Mouse (Mus musculus): Measurements from ENCODE around the gene Scp2d1. TPM values are rescaled to one million over a fixed set of nuclear protein-coding genes. Genes with fewer than 3 reads are reported as not detected.
"Not testable (repeated sequence)": the region's sequence is repeated elsewhere in the genome, so short reads cannot be mapped to it uniquely, and the experiment has no call there.

Gene Scp2d1
- polyA plus RNA-seq (2016; fragmentation: Nextera tagmentation; extraction: Ambion mirVana): not detected in 2 replicates

DNA sequence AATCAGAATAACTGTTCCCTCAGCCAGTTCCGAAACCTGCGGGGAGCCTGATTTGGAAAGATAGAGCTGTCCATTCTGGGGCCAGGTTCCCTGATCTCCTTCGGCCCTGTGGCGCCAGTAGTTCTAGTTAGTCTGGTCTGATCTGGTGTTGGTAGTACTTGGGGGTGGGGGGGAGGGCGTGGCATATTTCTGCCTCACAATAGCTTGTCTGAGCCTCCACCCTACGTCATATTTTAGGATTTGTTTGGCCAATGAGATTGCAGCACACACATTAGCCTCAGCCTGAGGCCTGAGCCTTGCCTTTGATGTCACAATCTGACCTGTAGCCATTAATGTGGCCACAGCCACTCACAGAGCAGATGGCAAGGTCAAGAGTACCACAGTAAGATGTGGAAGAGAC, at the start of gene Scp2d1:
Gene Scp2d1, plus strand, starts transcription at position 301 of the 400 bp plus-strand sequence.
- WGBS: 86% methylated on average over 6 of the region's 6 CpGs
- H3K4me3 ChIP-seq; H3K4me1 ChIP-seq; DNase-seq (ENCODE audit: extremely low spot score, low spot score); H3K27me3 ChIP-seq (ENCODE audit: poor library complexity, severe bottlenecking); H3K9me3 ChIP-seq; H3K36me3 ChIP-seq (replicated peaks); H3K27ac ChIP-seq: not testable (repeated sequence)

DNA sequence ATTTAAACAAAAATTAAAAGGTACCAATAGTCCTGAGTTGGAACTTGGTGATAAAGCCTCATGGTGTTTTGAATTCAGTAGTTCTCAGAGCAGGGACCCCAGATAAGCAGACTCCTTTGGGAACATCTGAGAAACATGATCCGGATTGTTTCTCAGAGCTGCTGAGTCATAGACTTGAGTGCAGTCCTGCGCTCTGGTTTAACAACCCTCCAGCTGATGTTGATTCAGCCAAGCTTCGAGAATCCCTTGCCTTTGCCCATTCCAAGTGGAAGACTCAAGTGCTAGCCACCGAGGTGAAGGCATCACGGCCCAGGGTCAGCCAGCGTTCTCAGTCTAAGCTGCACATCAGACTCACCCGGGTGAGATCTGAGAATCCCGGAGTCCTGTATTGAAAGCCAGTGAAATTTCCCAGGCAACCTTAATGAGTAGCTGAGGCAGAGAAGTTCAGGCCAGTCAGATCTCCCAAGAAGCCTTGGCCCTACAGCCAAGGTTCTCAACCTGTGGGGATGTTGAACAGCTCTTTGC, 48.8 kb upstream of the Scp2d1 start:
- 88% methylated on average over 8 of the region's 8 CpGs for WGBS
- DNase-seq (ENCODE audit: extremely low spot score, low spot score): no peak
- Histone ChIP-seq H3K27ac (no peak overlapping the region), H3K9me3 (no peaks in the 10 kb centered on the region), H3K36me3 (replicated peaks) (no peaks in the 10 kb centered on the region), H3K4me3 (no peak overlapping the region), H3K27me3 (ENCODE audit: poor library complexity, severe bottlenecking) (no peaks in the 10 kb centered on the region), H3K4me1 (no peaks in the 10 kb centered on the region)

DNA sequence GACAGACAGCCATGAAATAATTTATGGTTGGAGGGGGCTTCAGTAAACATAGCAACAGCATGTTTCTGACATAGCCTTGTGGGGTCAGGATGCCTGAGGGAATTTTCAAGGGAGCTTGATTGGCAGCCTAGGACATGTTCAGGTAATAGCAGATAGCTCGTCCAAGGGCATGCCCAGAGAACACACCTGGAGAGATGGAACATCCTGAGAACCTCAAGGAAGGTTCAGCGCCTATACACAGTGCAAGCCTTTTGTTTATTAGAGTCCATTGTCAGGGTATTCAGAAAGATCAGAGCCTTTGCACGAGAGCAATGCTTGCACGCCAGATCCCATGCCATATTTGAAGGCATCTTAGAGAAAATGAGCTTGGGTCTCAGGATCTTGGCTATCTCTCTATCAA, 47.8 kb upstream of the Scp2d1 start:
- no peak overlapping the region for H3K27ac ChIP-seq
- H3K9me3 ChIP-seq: no peaks in the 10 kb centered on the region
- H3K27me3 ChIP-seq (ENCODE audit: poor library complexity, severe bottlenecking): no peaks in the 10 kb centered on the region
- WGBS: 90% methylated on average over 4 of the region's 4 CpGs
- H3K36me3 ChIP-seq (replicated peaks): no peaks in the 10 kb centered on the region
- no peak overlapping the region for H3K4me3 ChIP-seq
- no peak for DNase-seq (ENCODE audit: extremely low spot score, low spot score)
- no peaks in the 10 kb centered on the region for H3K4me1 ChIP-seq

DNA sequence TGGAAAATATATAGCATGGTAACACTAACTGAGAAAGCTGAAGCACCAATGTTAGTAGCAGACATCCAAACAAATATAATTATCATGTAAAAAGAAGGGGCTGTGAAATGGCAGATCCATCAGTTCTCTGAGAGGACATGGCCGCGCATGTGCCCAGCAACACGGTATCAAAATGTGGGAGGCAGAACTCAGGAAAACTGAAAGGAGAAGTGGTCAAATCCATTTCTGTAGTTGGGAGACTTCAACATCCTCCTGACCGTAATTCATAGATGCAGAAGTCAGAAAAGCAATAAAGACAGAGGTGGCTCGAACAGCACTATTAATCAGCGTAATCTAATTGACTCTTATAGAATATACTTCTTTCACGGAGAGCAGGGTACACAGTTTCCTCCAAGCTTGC, 44.2 kb upstream of the Scp2d1 start:
- no peaks in the 10 kb centered on the region for H3K36me3 ChIP-seq (replicated peaks)
- H3K4me1 ChIP-seq: no peaks in the 10 kb centered on the region
- H3K4me3 ChIP-seq: no peak overlapping the region
- WGBS: 94% methylated on average over 7 of the region's 7 CpGs
- H3K27ac ChIP-seq: no peak overlapping the region
- H3K27me3 ChIP-seq (ENCODE audit: poor library complexity, severe bottlenecking): no peaks in the 10 kb centered on the region
- no peaks in the 10 kb centered on the region for H3K9me3 ChIP-seq
- DNase-seq (ENCODE audit: extremely low spot score, low spot score): no peak

DNA sequence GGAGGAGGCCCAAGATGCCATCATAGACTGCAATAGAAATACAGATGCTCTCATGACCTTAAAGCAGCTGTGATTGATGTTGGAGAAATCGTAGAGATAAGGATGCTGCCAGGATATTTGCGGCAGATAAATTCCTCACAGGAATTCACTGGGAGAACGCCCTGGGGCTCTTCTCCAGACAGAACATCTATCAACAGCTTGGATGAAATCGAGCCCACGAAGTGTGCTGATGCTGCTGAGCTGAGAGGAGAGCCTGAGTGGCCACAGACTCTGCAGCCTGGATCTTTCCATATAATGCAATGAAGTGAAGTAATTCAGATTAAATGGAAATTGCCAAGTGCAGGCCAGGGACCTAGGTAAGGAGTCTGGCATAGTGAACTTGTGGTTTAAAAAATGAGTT, 42.7 kb upstream of the Scp2d1 start:
- H3K9me3 ChIP-seq: no peaks in the 10 kb centered on the region
- H3K36me3 ChIP-seq (replicated peaks): no peaks in the 10 kb centered on the region
- H3K27me3 ChIP-seq (ENCODE audit: poor library complexity, severe bottlenecking): no peaks in the 10 kb centered on the region
- no peak overlapping the region for H3K4me3 ChIP-seq
- DNase-seq (ENCODE audit: extremely low spot score, low spot score): no peak
- no peaks in the 10 kb centered on the region for H3K4me1 ChIP-seq
- 73% methylated on average over 5 of the region's 5 CpGs for WGBS
- H3K27ac ChIP-seq: no peak overlapping the region

DNA sequence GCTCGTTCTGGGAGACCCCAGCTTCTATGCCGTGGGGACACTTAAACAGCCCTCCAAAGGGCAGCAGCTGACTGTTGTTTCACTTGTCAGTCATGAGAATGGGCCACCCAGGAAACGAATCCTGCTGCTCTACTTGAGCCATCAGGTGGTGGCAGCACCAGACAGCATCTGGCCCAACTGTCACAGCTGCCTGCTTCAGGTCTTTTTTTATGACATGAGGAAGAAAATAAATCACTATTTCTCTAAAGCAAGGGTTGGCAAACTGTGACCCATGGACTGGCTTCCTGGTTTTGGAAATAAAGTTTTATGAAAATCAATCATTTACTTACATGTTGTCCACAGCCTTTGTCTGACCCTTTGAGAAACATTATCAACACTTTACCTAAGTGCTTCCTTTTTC, 41.6 kb upstream of the Scp2d1 start:
- Histone ChIP-seq H3K27ac (no peak overlapping the region), H3K4me1 (no peaks in the 10 kb centered on the region), H3K9me3 (no peaks in the 10 kb centered on the region), H3K36me3 (replicated peaks) (no peaks in the 10 kb centered on the region), H3K4me3 (no peak overlapping the region), H3K27me3 (ENCODE audit: poor library complexity, severe bottlenecking) (no peaks in the 10 kb centered on the region)
- DNase-seq (ENCODE audit: extremely low spot score, low spot score): no peak
- 75% methylated on average over 3 of the region's 3 CpGs for WGBS

DNA sequence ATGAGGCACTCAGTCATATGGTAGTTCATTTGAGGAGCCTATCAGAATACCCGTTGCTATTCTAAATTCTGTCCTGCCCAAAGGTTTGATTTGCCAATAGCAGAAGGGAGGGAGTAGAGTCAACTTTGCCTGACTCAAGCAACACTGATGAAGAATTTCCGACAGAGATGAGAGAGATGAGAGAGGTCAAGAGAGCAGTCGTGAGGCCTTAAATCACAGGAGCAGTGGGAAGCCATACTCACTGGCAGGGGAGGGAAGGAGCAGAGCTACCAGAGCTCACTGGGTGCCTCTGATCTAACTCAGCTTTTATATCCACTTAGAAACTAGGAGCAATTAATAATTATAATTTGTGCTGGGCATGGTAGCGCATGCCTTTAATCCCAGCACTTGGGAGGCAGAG, 41.0 kb upstream of the Scp2d1 start:
- Histone ChIP-seq H3K36me3 (replicated peaks) (no peaks in the 10 kb centered on the region), H3K9me3 (no peaks in the 10 kb centered on the region), H3K4me1 (no peaks in the 10 kb centered on the region), H3K27ac (no peak overlapping the region), H3K4me3 (no peak overlapping the region), H3K27me3 (ENCODE audit: poor library complexity, severe bottlenecking) (no peaks in the 10 kb centered on the region)
- WGBS: 85% methylated on average over 4 of the region's 4 CpGs
- DNase-seq (ENCODE audit: extremely low spot score, low spot score): no peak

DNA sequence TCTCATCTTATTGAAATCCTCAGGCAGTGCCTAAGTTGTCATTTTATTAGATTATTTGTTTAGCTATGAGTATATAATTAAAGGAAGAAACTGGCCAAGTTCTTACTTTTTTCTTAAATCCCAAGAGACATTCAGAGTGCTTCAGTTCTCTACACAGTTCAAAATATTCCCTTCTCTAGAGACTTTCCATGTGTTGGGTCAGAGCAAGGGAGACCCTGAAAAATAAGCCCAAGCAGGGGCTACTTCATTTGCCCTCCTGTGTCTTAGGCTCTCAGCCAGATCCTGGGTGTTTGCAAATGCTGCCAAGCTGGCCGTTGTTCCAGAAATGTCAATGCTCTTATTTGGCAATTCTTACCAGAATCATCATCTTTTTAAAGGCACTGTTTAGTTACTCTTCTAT, 40.3 kb upstream of the Scp2d1 start:
- Histone ChIP-seq H3K9me3 (no peaks in the 10 kb centered on the region), H3K4me3 (no peak overlapping the region), H3K27ac (no peak overlapping the region), H3K27me3 (ENCODE audit: poor library complexity, severe bottlenecking) (no peaks in the 10 kb centered on the region), H3K4me1 (no peaks in the 10 kb centered on the region), H3K36me3 (replicated peaks) (no peaks in the 10 kb centered on the region)
- no peak for DNase-seq (ENCODE audit: extremely low spot score, low spot score)
- WGBS: 94% methylated on average over 1 of the region's 1 CpGs

DNA sequence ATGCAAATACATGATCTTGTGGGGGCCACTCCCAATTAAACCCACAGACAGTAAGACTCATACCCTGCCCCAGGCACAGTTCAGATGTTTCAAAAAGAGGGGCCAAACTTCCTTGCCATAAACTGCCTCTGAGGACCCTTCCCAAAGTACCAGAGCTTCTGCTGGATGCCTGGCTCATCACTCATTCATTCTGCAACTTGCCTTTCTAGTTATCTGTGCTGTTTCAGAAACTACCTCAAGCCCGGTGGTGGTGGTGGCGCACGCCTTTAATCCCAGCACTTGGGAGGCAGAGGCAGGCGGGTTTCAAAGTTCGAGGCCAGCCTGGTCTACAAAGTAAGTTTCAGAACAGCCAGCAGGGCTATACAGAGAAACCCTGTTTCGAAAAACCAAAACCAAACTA, 39.6 kb upstream of the Scp2d1 start:
- Histone ChIP-seq H3K4me1 (no peaks in the 10 kb centered on the region), H3K27me3 (ENCODE audit: poor library complexity, severe bottlenecking) (no peaks in the 10 kb centered on the region), H3K4me3 (no peak overlapping the region), H3K27ac (no peak overlapping the region), H3K36me3 (replicated peaks) (no peaks in the 10 kb centered on the region), H3K9me3 (no peaks in the 10 kb centered on the region)
- WGBS: 89% methylated on average over 6 of the region's 6 CpGs
- DNase-seq (ENCODE audit: extremely low spot score, low spot score): no peak

DNA sequence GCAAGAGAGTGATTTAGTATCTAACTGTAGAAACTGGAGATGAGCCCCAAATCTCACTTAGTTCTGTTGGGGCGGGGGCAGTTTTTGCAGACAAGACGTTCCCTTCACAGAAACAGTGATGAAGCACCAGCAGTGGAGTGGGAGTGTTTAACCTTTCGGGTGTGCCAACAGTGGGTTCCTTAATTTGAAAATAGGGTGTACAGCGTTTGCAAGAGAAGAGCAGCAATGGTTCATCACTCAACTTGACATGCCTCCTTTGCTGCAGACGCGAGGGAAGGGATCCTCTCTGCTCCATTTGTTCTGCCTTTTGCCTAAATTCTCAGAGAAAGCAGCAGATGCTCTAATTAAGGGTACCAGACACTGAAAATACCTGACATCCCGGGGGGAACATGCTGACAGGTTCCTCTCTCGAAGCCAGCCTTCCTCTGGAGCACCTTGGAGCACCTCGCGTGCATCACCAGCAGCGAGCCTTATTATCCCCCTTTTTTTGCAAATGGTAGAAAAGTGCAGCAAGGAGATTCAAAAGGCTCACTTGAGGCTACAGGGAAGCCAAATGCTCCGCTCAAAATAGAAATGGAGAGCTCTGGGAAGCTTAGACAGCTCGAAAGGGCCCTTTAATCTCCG, 31.7 kb upstream of the Scp2d1 start:
- WGBS: 86% methylated on average over 14 of the region's 14 CpGs
- no peak for DNase-seq (ENCODE audit: extremely low spot score, low spot score)

DNA sequence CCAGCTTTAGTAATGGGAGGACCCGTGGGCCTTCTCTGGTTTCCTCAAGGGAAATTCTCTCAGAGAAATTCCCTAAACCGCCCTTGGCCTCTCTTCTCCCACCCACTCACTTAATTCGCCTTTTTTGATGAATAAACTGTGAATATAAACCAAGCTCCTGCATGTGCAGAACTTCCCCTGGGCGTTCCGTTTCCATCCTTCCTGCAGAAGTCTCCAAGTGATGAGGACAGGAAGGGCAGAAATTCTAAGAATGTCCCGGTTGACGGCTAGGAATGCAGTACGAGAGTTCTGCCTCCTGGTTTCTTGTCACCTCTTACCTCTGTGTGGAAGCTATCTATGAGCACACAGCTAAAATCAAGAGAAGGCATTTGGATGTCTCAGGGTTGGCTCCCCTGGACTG, 25.9 kb upstream of the Scp2d1 start:
- Histone ChIP-seq H3K27ac (no peak overlapping the region), H3K36me3 (replicated peaks) (no peaks in the 10 kb centered on the region), H3K27me3 (ENCODE audit: poor library complexity, severe bottlenecking) (no peaks in the 10 kb centered on the region), H3K9me3 (no peaks in the 10 kb centered on the region), H3K4me1 (no peaks in the 10 kb centered on the region), H3K4me3 (no peak overlapping the region)
- WGBS: 88% methylated on average over 8 of the region's 8 CpGs
- DNase-seq (ENCODE audit: extremely low spot score, low spot score): no peak

More for the DNA sequence above, 31.7 kb upstream of the Scp2d1 start:
- Histone ChIP-seq H3K36me3 (replicated peaks) (no peaks in the 10 kb centered on the region), H3K27me3 (ENCODE audit: poor library complexity, severe bottlenecking) (no peaks in the 10 kb centered on the region), H3K27ac (no peak overlapping the region), H3K4me3 (no peak overlapping the region), H3K9me3 (no peaks in the 10 kb centered on the region), H3K4me1 (no peaks in the 10 kb centered on the region)

DNA sequence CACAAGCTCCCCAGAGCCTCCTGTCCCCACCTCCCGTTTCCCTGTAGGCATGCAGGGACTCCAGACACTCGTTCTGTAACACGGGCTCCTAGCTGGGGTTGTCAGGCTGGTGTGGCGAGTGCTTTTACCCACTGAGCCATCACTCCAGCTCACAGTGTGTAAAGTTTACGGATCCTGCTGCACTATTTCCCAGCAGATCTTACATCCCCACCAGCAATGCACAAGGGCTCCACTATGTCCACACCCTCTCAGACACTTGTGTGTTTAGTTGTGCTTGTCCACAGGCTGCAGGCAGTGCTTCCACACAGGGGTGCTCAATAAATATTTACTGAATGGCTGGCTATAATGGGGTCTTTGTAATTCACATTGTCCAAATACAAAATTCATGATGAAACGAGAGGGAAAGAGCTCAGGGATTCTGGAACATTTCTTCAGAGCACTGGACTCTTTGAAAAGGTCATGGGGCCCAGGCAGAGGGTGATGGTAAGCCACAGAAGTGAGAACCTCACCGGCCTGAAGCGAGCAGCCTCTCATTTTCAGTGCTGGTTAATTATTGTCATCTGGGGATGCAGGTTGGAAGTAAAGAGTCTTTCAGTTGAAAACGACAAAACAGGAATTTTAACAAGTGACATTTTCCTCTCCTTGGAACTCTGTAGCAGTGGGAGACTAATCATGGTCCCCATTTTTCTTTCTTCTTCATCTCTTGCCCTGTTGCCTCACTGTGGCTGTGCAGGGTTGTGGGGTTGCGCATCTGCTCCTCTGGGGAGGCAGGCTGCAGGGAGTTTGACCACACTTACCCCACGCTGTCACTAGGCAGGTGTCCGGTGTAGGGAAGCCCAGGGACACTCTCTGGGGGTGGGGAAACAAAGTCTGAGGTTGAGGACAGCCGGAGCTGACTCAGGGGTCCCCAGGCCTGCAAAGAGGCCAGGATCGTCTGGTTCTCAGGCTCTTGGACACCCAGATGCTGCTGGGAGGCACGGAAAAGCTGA, 15.4 kb upstream of the Scp2d1 start:
- no peak for DNase-seq (ENCODE audit: extremely low spot score, low spot score)

DNA sequence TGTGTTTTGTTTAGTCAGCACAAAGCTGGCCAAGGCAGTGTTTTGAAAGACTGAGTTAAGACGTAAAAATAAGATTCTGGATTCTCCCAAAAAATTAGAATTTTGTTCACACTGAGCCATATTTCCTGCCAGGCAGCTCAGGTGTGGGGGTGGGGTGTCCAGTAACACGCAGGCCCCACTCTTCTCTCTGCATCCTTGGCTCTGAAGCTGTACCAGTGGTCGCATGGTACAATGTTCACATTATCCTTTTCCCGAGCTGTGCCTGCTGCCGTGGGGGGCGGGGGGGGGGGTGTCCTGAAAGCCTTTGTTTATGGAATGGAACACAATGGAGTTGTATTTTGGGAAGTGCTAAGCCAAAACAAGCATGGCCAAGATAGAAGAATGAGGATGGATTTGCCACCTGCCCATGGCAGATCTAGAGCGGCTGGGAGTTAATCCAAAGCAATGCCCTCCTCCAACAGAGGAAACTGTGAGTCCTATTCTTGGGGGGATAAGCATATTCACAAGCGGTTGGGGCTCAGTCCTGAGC, 5.1 kb downstream of the Scp2d1 start:
- H3K4me3 ChIP-seq: no peak overlapping the region
- no peak for DNase-seq (ENCODE audit: extremely low spot score, low spot score)
- H3K9me3 ChIP-seq: no peaks in the 10 kb centered on the region
- H3K4me1 ChIP-seq: no peaks in the 10 kb centered on the region
- 76% methylated on average over 8 of the region's 8 CpGs for WGBS
- H3K36me3 ChIP-seq (replicated peaks): no peaks in the 10 kb centered on the region
- no peaks in the 10 kb centered on the region for H3K27me3 ChIP-seq (ENCODE audit: poor library complexity, severe bottlenecking)
- no peak overlapping the region for H3K27ac ChIP-seq

More for the DNA sequence above, 15.4 kb upstream of the Scp2d1 start:
- no peaks in the 10 kb centered on the region for H3K9me3 ChIP-seq
- H3K27me3 ChIP-seq (ENCODE audit: poor library complexity, severe bottlenecking): no peaks in the 10 kb centered on the region
- no peak overlapping the region for H3K4me3 ChIP-seq
- H3K36me3 ChIP-seq (replicated peaks): no peaks in the 10 kb centered on the region
- peaks cover 10% of the 10 kb centered on the region for H3K4me1 ChIP-seq
- peak overlapping the region; percentile 30; the same call in 1 of the 2 replicates for H3K27ac ChIP-seq
- 72% methylated on average over 15 of the region's 15 CpGs for WGBS

Measured in forebrain, embryonic 10.5 days (tissue).